Mouse (Mus musculus) heart, adult 2 months (tissue): ENCODE measurements around the gene Rnf130.

Experiments
- CTCF ChIP-seq: fragments of 200-600 bp; IDR thresholded peaks from 2 replicates; pipeline ENCODE4 v1.8.1; 2022; ENCODE audit warnings: antibody characterized with exemption, mild to moderate bottlenecking, moderate library complexity
- EP300 ChIP-seq: fragments of 200-500 bp; IDR thresholded peaks from 2 replicates; pipeline ENCODE4 v1.6.1; 2011; ENCODE audit warnings: low read depth, low read length, control low read depth; ENCODE audit not compliant: insufficient read depth
- POLR2A ChIP-seq: fragments of 200-500 bp; IDR thresholded peaks from 2 replicates; pipeline ENCODE4 v1.6.1; 2011; ENCODE audit warnings: mild to moderate bottlenecking, low read depth, low read length, control low read depth; ENCODE audit not compliant: insufficient read depth

GRCm38 (mm10) chr11:50002853-50003252 lies 22.3 kb upstream of the Rnf130 start:
- TF ChIP-seq CTCF, result no peak
- TF ChIP-seq POLR2A, result no peak
- TF ChIP-seq EP300, result no peak
